Comparison of ENCODE assay signal across 34 mouse cellular contexts in genomic region chr6:140561917-140562590, GRCm38 (mm10).
DNase-seq lines count a peak whose midpoint lies in the region; ATAC-seq lines count a peak whose summit lies in the region.
"Had no signal": no experiment of that assay in that cellular context is flagged by ENCODE, and none has a peak within 500 bp of the region (broad histone marks: within the 10 kb centered on the region; RNA-seq: fewer than 3 reads in every experiment).

No protein-coding gene starts in this region.

- H3K36me3 ChIP-seq in midbrain, embryonic 13.5 days, result peaks cover 14% of the 10 kb centered on the region
- H3K36me3 ChIP-seq in midbrain, embryonic 10.5 days, result peaks cover 65% of the 10 kb centered on the region

- peak overlapping the region; percentile 45; the same call in 1 of the 2 replicates for H3K27ac ChIP-seq in midbrain, embryonic 13.5 days
- no peak overlapping the region for H3K27ac ChIP-seq in midbrain, embryonic 10.5 days (replicated peaks)
- H3K27ac ChIP-seq: embryonic facial prominence, embryonic 12.5 days; heart, adult 2 months; heart, embryonic 13.5 days; hindbrain, embryonic 14.5 days; liver, embryonic 14.5 days; neural tube, embryonic 12.5 days had no signal

- 89% methylated on average over 9 of the region's 9 CpGs for WGBS in midbrain, embryonic 13.5 days
- WGBS in midbrain, embryonic 10.5 days, result 90% methylated on average over 9 of the region's 9 CpGs

- no peak overlapping the region for H3K4me2 ChIP-seq in midbrain, embryonic 13.5 days (replicated peaks)
- H3K4me2 ChIP-seq: embryonic facial prominence, embryonic 12.5 days; heart, embryonic 13.5 days; hindbrain, embryonic 14.5 days; midbrain, embryonic 12.5 days; neural tube, embryonic 12.5 days had no signal

- H3K4me3 ChIP-seq in midbrain, embryonic 13.5 days (replicated peaks), result no peak overlapping the region
- H3K4me3 ChIP-seq in midbrain, embryonic 10.5 days, result no peak overlapping the region
- H3K4me3 ChIP-seq: embryonic facial prominence, embryonic 12.5 days; heart, adult 2 months; heart, embryonic 13.5 days; midbrain, embryonic 12.5 days; myocyte; neural tube, embryonic 12.5 days had no signal

- no peak for DNase-seq in midbrain, embryonic 10.5 days (ENCODE audit: low spot score)
- DNase-seq in 416B (ENCODE audit: low read depth) (peak; percentile 42), adipocyte (ENCODE audit: low spot score) (peak; percentile 22)
- DNase-seq in adrenal gland, postnatal 25 days, result peak; percentile 39
- DNase-seq in right cerebral cortex, adult 2 months (ENCODE audit: low spot score in 2 of 2), result no peak
- DNase-seq in ovary, adult 18-20 months (ENCODE audit: low spot score), result no peak
- DNase-seq in embryo, embryonic 10 days (ENCODE audit: low spot score), result no peak
- DNase-seq: B cell, adult 2 months; cerebellum, adult 9-10 months; cerebellum, postnatal 36 days; embryo, embryonic 11 days; gastrocnemius, postnatal 36 days; heart, adult 2 months; heart, postnatal 10 days; kidney, adult 9 months; kidney, postnatal 10 days; layer of hippocampus, postnatal 36 days; liver; lung, adult 2 months; lung, postnatal 10 days; right cerebral cortex, postnatal 14 days; spleen, adult 18-20 months; thymus, adult 2 months; thymus, postnatal 36 days had no signal

- H3K27me3 ChIP-seq in midbrain, embryonic 13.5 days, result no peaks in the 10 kb centered on the region
- H3K27me3 ChIP-seq in midbrain, embryonic 10.5 days (ENCODE audit: low read depth, poor library complexity, severe bottlenecking), result no peaks in the 10 kb centered on the region
- H3K27me3 ChIP-seq: CH12.LX; embryonic facial prominence, embryonic 12.5 days; heart, embryonic 13.5 days; midbrain, embryonic 12.5 days; neural tube, embryonic 12.5 days had no signal

- peak; percentile 57; the same call in 1 of the 2 replicates for ATAC-seq in midbrain, embryonic 13.5 days
- ATAC-seq: forebrain, embryonic 14.5 days had no signal

- H3K4me1 ChIP-seq in midbrain, embryonic 13.5 days (replicated peaks), result peaks cover 7% of the 10 kb centered on the region; the same call in 1 of the 2 replicates
- no peaks in the 10 kb centered on the region for H3K4me1 ChIP-seq in midbrain, embryonic 10.5 days
- H3K4me1 ChIP-seq: embryonic facial prominence, embryonic 12.5 days; midbrain, embryonic 12.5 days had no signal

- no peaks in the 10 kb centered on the region for H3K9me3 ChIP-seq in midbrain, embryonic 13.5 days
- H3K9me3 ChIP-seq in midbrain, embryonic 10.5 days (replicated peaks), result no peaks in the 10 kb centered on the region
- H3K9me3 ChIP-seq: embryonic facial prominence, embryonic 12.5 days; heart, embryonic 13.5 days; midbrain, embryonic 12.5 days; neural tube, embryonic 12.5 days had no signal

- no peak overlapping the region for H3K9ac ChIP-seq in midbrain, embryonic 13.5 days (replicated peaks)
- H3K9ac ChIP-seq: embryonic facial prominence, embryonic 12.5 days; heart, embryonic 13.5 days; hindbrain, embryonic 14.5 days; liver, embryonic 14.5 days; midbrain, embryonic 12.5 days; neural tube, embryonic 12.5 days had no signal

Comparison
In these comparisons a context has a peak if more than half of its experiments do, and no peak if none do; other contexts are left out.
1. DNase-seq: peak in 416B (single experiment), adipocyte (single experiment) and adrenal gland, postnatal 25 days (single experiment); none in midbrain, embryonic 10.5 days (single experiment), right cerebral cortex, adult 2 months (0 of 2), ovary, adult 18-20 months (single experiment) and embryo, embryonic 10 days (single experiment).